Mouse (Mus musculus): ENCODE results near the gene Tlx3.

Gene Tlx3

DNA sequence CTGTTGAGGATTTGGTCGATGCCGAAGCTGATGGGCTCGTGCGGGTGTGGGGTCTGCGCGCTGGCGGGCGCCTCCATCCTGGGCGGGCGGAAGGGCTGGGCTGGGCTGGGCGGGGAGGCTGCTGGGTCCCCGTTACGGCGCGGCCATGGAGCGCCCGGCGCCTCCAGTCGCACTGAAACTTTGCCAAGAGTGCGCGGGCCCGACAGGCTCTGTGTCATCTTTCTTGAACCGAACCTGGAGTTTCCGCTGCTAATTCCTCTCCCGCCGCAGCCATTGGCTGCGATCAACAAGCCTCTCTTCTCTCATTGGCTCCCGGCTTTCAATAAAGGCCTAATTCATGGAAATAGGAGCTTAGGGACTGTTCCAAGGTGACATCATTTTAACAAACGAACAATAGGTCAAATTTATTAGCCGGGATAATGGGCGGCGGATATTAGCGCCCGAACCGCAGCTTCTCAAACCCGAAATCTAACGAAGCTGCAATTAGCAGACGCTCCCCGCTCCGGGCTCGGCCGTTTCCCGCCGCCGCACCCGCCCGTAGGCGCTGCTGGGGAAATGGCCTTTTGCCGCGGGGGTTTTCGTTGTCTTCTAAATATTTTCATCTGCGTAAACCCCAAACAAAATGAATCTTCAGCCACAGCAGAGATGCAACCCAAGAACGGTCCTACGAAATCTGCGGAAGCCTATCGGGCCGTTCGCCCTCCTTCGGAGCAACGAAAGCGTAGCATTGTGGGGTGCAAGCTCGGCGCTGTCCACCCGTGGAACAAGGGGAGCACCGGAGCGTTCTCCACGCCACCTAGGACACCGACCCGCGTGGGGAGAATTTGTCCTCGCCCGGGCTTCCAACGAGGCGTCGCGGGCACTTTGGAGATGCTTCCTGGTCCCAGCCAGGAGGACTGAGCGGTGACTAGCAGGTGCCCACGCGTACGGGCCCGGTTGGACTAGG, at the start of gene Tlx3:
Gene Tlx3 (minus strand): TSS at position 207 of the 946 bp plus-strand sequence.
- peak; percentile 84 for DNase-seq

DNA sequence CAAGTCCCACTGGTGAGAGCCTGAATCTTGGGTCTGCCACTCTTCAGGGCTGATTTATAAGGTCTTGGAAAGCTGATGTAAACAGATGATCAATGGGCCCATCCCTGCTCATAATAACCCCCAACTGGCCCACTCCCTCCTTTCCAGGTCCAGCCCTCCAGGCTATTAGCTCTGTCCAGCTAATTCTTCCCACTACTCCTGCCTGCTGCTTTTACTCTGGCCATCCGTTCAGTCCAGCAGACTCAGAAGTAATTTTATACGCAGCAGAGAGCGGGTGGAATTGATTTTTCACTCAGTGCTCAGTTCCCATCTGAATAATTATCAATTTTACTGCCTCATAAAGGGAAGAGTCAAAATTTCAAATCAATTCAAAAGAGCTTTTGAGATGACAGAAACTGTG, 36.9 kb upstream of the Tlx3 start:
- no peak for DNase-seq

DNA sequence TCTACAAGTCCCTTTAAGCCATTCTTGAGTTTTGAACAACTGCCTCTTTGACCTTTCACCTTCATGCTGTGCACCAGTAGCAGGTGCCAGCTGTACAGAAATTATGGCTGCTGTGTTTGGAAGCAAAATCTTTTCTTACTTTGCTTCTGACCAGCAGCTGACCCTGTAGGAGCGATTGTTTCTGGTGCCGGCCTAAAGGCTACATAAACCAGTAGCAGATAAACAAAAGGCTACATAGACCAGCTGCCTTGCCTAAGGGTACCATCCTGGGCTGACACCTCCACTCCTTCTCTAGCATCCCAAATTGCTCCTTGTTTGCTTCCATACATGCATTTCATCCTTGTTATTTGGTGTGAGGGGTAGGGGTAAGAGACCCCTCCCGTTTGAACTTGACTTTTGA, 30.7 kb upstream of the Tlx3 start:
- no peak for DNase-seq

DNA sequence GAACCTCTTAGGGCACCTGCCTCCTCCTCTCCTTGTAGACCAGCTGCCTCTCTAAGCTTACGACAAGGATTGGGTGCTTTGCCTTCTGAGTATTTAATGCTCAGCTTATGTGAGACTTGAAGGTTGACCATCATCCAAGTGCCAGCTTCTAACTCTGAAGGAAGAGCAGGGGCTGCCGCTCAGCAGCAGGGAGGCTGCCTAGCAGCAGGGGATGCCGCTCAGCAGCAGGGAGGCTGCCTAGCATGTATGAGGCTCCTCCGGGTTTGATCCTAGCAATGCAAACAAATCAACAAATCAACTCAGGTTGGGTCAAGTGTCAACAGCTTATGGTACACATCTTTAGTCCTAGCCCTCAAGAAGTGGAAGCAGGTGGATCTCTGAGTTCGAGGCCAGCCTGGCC, 28.7 kb upstream of the Tlx3 start:
- DNase-seq, result no peak

DNA sequence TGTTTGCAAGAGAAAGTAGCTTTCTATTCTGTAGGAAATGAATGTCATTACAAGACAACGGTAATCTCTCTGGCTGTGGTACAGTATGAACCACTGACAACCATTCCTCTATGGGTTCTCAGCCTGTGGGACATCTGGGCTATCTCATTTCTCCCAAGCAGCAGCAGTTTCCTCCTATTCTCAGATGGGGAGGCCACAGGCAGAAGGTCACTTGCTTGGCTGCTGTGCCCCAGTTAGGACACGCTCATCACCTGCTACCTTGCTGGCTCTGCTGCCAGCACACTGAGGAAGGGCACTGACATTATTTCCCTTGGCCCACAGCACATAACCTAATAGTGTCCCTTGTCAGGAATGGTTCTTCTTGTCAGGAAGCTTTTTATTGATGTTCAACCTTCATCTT, 24.8 kb upstream of the Tlx3 start:
- no peak for DNase-seq

DNA sequence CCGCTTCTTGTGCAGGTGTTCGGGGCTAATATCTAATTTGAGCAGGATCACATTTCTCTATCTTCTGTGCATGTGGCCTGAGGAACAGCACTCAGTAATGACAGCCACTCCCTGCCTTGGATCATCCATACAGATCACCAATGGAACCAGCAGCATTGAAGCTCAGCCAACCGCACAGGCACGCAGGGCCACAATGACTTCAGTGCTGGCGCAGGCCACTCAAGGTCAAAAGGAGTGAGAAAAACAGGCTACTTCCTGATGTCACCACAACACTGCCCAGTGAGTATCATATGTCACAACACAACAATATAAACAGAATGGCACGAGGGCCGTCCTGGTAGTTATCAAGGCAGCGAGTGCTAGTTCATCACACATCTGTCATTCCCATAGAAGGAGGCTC, 23.1 kb upstream of the Tlx3 start:
- no peak for DNase-seq

DNA sequence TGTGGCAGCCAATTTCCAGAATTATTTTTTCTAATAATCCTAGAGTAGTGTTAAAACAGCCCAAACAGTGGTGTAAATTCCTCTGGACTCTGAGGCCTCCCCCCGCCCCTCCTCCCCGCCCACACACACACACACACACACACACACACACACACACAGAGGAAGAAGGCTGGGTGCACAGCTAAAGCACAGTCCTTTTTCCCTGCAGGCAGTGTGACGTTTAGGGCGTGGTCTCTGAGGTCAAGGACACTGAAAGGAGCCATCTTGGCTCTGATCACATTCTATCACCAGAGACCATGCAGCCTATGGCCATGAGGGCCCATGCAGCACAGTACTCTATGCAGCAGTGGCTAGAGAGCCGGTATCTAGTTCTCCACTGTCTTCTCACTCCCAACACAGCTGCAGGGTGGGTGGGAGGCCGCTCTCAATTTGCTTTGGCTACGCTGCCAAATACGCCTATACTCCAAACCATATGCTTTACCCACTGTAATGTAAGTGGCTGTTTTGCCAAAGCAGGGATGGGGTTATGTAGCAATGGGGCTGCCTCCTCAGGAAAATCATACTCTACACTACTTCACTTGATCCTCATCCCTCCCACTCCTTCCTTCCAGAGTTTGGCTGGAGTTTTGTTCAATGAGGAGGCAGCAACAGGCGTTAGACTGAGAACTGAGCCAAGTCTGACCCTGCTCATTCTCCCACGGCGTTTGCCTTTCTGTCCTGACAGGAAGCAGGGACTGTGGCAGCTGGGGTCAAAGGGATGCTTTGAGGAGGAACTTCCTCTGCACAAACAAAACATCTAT, 18.4 kb upstream of the Tlx3 start:
- DNase-seq, result no peak

DNA sequence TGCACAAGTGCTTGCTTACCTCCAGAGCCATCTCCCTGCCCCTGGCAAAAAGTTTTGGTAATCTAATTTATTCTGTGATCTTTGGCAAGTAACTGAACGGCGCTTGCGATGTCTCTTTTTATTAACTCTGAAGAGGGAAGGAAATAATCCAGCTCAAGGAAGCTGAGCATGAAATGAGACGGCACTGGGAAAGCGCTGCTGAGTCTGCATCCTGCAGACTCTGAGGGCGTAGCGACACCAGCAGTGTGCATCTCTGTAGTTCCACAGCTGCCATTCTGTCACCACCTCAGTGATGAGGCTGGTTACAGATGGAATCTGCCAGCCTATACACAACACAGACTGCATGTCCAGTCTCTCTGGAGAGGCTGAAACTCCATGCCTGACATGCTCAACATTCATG, 17.4 kb upstream of the Tlx3 start:
- no peak for DNase-seq

DNA sequence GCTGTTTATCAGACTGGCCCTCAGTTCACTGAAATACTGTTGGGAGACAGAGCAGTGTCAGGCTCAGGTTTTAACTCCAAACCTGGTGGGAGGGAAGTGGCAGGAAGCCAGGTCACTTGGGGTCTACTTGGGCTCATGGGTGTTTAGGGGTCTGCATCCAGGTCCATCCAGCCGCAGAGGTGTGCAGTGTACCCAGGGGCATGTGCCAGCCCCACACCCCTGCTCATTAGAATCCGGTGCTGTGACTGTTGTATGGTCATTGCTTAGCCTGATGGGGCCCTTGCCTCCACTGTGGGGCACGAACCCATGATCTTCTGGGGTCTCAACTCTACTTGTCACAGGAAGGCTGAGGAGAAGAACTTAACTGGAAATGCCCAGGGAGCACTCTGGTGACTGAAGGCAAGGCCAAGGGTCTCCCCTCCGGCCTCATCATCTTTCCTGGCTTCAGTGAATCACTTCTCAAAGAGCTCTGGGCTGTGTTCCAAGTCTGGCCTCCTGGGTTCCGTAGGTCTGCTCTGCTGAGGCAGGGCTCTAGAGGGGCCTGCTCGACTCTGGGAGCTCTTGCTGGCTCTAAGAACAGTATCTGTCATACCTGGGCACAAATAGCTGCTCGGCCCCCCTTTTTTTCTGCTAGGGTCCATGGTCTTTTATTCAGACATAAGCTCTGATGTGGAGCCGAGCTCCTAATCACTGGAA, 14.1 kb upstream of the Tlx3 start:
- DNase-seq, result peak; percentile 50

DNA sequence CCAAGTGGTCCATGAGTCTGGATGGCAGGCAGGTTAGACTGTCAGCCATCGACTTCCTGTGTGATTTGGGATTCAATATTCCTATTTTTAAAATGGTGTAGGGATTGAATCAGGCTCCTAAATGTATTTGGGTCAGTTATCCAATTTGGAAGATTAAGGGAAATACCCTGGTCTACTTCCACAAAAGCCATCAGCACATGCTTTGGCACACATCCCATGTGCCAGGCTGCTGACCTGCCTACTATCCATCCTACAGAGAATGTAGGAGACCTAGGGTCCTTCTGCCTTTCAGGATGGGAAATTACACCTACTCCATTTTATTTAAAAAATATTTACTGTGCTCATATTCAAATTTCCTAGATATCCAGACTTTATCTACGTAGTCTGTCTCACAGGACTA, 4.0 kb upstream of the Tlx3 start:
- no peak for DNase-seq

DNA sequence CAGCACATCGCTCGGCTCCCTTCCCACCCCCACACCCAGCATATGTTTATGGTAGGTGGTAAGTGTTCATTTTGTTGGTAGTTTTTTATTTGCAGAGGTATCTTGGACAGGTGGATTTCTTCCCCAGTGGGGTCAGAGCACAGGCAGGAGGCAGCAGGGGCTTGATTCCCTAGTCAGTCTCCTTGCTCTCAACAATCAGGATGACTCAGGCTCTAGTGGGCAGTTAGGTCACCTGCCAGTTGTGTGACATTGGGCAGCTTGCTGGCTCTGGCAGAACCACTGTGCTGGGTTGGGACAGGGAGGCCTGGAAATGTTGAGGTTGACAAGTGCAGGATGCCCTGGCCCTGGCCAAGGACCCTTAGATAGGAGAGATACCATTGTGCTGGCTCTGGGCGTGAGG, 1.6 kb upstream of the Tlx3 start:
- peak; percentile 35 for DNase-seq

DNA sequence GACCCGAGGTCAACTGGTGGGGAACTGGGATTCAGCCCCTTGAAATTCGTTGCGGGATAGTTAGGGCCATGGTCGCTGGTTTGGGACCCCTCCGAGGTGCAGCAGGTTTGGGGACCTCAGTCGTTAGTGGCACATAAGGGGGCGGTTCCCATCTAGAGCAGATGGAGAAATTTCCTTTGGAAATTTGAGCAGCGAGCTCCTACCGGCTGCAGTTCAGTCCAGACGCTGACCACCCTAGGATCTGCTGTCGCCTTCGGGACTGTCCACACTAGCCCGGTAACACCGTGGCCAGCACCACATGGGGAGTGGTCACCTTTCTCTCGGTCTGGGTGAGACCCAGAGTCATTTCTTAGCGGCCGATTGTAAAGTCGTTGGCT, 928 bp upstream of the Tlx3 start:
- peak; percentile 36 for DNase-seq

DNA sequence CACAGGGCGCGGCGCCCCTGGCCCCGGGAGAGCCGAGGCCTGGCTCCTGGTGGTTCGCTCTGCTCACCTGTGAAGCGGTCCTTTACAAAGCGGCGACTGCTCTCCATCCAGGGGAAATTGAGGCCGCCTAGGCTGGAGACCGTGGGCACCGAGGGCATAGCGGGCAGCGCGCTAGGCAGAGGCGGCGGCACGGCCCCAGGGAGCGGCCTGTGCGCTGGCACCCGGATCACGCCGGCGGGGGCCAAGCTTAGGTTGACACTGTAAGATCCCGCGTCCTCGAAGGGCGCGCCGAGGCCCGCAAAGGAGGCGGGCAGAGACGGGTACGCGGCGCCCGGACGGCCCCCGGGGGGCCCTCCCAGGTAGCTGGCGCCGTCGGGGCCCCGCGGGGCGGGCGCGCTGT, 417 bp downstream of the Tlx3 start:
- peak; percentile 53 for DNase-seq

DNA sequence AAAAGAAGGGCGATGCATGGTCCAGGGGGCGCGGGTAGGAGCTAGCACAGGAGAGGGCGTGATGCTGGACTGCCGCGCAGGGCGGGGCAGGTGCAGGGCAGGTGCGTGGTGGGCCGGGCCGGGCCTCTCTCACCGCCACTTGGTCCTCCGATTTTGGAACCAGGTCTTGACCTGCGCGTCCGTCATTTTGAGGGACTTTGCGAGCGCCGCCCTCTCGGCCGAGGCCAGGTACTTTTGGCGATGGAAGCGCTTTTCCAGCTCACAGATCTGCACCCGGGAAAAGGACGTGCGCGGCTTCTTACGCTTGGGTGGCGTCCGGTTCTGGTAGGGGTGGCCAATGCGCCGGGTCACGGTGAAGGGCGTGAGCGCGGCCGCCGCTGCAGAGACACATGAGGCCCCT, 1.1 kb downstream of the Tlx3 start:
- DNase-seq, result peak; percentile 68

DNA sequence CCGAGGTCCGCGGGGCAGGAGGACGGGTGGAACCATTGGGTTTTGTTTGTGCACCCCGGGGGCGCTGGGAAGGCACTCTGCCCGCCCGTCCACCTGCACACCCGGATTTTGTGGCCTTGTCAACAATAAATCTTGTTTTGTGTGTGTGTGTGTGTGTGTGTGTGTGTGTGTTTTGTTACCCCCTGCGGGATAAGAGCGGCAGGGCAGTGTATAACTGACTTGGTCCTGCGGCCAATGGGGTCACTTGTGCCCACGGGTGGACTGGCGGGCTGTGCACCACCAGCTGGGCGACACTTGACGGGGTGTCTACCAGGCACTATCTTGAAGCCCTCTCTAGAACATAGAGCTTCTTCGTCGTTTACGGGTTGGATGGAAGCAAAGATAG, 1.8 kb downstream of the Tlx3 start:
- DNase-seq, result no peak

DNA sequence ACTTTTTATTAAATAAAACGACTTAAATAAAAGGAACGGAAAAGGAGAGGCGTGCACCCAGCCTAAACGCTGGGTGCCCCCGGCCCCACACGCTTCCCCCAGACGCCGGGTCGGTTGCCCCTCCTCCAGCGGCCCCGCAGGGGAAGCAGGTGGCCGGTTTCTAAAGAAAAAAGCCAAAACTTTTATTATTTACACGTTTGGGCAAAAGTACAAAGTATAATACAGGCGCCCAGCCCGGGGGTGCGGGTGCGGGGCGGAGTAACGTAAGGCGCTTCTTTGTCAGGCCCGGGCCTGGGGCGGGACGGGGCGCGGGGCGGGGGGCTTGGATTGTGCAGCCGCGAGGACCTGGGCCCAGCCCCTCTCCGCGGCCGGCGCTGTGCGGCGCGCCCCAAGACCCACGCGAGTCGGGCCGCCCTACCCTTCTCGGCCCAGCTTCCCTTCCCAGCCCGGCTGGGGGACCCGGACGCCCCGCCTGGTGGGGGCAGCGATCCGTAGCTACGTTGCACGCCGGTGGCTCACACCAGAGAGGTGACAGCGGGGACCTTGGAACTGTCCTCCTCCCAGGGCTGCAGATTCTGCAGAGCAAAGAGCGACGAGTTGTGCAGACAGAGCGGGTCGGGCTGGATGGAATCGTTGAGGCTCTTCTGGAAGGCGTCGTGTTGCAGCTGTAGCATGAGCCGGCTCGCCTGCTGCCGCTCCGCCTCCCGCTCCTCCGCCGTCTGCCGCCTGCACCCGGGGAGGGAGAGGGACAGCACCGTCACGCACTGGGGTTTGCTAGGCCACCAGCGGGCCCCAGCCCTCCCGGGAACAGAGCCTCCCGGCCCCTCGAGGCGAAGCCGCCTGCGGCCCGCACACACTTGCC, 2.4 kb downstream of the Tlx3 start:
- DNase-seq, result peak; percentile 60

DNA sequence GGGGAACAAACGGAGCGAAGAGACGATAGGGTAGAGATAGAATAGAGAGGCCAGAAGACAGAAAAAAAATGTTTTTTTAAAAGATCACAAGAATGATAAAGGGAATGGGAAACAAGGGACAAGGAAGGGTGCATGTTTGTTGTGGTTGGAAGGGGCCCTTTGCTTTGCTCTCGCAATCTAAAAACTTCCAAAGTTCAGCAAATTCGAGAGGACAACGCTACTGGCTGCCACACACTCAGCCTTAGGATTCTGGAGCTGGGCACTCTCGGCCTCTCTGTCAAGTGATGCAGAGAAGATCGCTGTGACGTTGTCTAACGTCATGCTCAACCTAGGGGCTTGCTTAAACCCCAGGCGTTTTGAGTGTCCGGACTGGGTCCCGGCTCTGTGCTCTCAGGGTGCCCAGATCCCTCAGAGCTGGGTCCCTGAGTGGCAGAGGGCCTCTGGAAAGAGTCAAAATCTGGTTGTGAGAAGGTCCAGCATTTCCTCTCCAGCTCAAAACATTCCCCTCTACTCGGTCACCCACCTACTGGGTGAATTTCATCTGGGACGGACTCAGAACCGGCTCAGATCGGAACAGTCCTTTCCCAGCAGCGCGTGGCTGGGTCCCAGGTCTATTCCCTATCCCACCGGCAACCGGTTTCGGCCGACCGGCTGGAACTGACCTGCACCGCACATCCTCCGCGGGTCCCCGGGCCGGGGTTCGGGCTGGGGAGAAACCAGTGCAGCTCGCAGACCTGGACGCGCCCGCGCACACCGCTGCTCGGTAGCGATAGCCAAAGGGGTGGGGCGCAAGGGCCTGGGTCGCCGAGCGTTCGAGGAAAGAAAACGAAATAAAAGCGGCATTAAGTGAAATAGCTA, 3.3 kb downstream of the Tlx3 start:
- peak; percentile 46 for DNase-seq

DNA sequence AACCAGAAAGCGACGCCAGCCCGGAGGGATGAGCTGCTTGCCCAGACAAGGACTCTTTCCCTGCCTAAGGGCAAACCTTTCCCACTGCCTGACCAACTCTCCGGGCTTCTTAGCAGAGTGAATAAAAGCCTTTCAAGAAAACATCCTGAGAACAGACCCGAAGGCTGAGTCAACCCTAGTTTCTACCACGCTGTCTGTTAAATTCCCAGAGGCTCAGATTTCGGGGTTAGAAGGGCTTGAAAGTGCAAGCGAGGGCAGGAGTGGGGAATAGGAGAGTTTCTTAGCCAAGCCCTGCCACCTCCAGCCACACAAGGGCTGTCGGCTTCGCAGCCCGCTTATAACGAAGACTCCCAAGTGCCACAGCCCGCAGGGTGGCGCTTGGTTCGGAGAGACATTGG, 4.3 kb downstream of the Tlx3 start:
- peak; percentile 35 for DNase-seq

DNA sequence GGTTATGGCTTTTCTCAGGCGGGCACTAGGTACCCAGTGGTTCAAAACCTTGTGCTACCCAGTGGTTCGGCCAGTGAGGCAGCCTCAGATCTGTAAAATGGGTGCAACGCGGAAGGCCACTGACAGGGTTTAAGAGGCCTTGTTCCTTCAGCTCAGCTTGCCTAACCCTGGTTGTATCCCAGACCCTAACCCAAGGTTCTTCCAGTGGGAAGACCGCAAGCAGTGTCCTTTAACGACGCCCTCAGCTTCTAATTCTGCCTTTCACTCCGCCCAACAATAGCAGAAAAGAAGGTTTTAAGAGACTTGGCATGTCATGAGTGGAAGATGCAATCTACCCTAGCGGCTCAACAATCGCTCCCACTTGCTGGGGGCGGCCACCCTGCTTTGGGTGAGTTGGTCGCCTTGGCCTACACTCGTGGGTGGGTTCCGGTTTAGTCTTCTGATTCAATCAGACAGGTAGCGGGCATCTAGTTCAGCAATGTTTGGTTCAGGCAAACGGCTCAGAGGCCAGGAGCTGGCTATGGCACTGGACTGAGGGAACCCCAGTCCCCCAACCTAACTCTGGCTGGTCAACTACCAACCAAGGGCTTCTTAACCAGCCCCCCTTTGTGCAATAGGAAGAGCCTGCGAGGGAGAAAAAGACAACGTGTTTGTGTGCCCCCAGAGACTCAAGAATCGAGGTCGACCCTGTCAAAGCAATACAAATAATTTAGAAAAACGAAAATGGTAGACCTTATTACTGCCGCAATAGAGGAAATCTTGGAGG, 4.9 kb downstream of the Tlx3 start:
- peak; percentile 18 for DNase-seq

DNA sequence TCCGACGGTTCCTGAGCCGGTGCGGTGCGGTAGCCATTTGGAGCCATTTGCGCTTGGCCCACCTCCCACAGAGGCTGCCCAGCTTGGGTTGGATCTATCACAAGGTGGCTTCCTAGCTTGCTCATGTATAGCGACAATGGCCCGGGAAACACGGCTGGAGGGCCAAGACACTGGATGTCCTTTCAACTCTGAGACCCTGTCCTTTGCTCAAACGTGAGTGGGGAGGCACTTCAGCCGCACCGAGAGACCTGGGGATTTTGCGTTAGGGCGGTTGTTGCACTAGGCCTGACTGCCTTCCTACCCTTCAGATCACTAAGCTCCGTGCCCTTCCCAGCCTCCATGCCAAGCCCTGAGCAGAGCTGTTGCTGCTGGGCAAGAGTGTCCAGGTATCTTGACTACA, 5.7 kb downstream of the Tlx3 start:
- peak; percentile 56 for DNase-seq

DNA sequence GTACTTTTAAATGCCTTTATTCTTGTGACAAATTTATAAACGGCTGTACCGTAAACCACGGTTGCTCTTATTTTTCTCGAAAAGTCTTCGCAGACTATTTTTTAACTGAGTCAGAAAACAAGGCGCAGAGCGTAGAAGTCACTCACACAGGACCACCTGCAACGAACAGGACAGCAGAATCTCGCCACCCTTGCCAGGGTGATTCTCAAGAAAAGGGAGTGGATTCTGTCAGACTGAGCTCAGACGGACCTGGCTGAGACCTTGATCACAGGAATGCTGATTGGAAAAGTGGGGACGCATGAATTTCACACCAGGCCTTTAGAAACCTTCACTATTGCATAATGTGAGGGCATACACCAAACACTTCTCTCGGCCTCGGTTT, 6.3 kb downstream of the Tlx3 start:
- peak; percentile 23 for DNase-seq

Data from cerebellum, adult 8-10 months (tissue).